Mouse (Mus musculus) spleen, adult 10 weeks (tissue): ENCODE measurements around the gene Gm281. TPM values are rescaled to one million over a fixed set of nuclear protein-coding genes. Genes with fewer than 3 reads are reported as not detected.

Experiments used
- polyA plus RNA-seq: library from polyadenylated mRNA; stranded (reverse); fragments of 350-450 nt; fragmentation: Illumina TruSeq; extraction: RNeasy Lipid Tissue Mini Kit (QIAGEN cat#74804); gene quantifications from one replicate; pipeline ENCODE4 v1.2.3, GENCODE M21; 2015; ENCODE audit warnings: low replicate concordance; ENCODE audit not compliant: insufficient read depth

The Gm281 gene
- polyA plus RNA-seq: not detected

GRCm38 (mm10) chr14:13914387-13915082 lies at the start of gene Gm281:
Gene Gm281, minus strand, starts transcription at chr14:13914478.

GRCm38 (mm10) chr14:13961401-13962112 lies 47.3 kb upstream of the Gm281 start, which contains the start of the genes Atxn7 and Thoc7:
Gene Atxn7, plus strand, starts transcription at chr14:13961440.
Gene Thoc7, minus strand, starts transcription at chr14:13961852.

Other genes with a start within 250 kb of the Gm281 start
- gene Sntn, start 243.6 kb downstream of the Gm281 start, polyA plus RNA-seq: not detected
- 39.1 TPM for gene Atxn7, start 47.0 kb upstream of the Gm281 start, polyA plus RNA-seq
- 134 TPM for gene Thoc7, start 47.4 kb upstream of the Gm281 start, polyA plus RNA-seq
- 128 TPM for gene Psmd6, start 206.5 kb upstream of the Gm281 start, polyA plus RNA-seq